Mouse (Mus musculus): ENCODE data around the gene Zbtb42.

The Zbtb42 gene

DNA sequence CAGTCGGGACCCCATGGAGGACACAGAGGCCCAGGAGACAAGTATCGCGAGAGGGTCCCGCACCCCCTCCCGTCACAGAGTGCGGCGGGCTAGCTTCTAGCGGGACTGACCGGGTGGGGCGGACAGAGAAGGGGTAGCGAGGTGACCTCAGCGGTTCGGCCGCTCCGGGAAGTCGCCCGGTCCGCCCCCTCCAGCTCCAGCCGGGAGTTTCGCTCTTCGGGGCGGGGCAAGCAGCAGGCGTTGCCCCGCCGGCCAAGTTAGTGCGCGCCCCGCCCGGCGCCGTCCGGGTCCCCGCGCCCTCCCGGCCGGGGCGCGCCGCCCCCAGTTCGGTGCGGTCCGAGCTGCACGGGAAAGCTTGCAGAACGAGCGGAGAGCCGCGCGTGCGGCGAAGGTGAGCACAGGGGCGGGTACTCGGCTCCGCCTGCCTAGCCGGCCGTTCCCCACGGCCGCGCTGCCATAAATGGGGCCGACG is at the start of gene Zbtb42:
Gene Zbtb42 (plus strand): TSS at position 274 of the 472 bp plus-strand sequence.
- peak; percentile 85 to 90 for DNase-seq

DNA sequence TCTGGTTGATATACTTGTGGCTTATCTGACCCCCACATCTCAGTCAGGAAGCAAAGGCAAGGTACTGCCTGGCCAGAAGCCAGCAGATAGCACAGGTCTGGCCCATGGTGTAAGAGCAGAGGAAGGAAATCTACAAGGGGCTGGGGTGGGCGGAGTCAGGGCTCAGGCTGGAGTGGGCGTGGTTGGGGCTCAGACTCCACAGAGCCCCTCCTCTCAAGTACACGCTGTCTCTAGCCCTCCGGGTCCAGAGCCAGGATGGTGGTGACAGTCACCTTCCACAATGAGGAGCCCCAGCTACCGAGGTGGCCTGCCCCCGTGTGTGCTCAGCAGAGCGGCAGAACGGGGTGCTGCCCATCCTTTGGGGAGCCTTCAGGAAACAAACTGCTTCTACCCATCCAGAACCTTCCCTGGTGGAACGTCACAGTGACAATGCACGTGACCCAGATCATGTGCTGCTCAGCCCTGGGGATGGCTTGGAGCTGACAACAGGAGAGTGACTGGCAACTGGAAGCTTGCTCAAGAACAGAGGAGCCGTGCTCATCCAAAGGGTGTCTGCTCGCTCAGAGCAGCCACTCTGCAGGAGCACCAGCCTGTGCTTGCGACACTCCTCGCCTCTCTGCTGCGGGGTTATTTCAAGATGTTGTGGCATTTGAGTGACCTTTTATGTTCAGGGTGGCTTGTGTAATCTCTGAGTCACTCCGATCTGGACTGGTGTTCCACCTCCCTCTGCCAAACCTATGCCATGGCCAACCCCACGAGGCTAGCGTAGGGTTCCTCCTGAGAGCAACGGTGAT is 49.5 kb upstream of the Zbtb42 start:
- DNase-seq = peak; percentile 84 to 85

DNA sequence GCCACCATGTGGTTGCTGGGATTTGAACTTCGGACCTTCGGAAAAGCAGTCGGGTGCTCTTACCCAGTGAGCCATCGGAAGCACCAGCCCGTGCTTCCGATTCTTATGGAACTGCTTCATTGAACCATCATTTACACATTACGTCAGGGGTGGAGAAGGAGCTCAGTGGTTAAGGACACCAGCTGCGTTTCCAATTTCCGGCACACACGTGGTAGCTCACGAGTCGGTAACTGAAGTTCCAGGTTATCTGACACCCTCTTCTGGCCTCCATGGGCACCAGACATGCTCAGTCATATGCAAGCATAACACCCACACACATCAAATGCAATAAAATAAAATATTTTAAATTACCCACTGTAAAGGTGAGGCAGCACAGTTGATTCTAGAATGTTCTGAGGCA is 48.6 kb upstream of the Zbtb42 start:
- no peak for DNase-seq

DNA sequence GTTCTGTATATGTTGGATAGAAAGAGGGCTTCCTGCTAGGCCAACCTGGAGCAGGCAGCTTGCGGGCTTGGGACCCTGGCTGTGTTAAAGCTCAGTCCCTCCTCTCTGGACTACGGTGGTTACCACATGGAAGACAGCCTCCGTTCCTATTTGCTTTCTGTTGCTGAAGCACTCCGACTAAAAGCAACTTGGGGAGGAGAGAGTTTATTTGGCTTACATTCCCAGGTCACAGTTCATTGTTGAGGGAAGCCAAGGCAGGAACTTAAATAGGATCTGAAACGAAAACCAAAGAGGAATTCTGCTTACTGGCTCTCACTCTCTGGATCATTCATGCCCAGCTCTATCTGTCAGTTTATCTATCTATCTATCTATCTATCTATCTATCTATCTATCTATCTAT is 47.8 kb upstream of the Zbtb42 start:
- DNase-seq = no peak

DNA sequence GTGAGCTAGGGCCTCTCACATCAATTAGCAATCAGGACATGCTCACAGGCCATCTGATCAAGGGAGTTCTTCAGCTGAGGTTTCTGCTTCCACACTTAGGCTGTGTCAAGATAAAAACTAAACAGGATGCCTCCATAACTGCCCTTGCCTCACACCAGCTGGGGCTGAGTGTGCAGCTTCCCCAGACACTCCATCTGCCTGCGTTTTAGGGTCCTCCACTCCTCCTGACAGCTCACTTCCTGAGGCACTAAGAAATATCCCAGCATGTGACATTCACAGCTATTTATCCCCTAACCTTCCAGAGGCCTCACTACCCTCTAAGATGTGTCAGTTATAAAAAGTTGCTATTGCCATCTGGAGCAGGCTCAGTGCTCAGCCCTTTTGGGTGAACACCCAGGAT is 47.2 kb upstream of the Zbtb42 start:
- DNase-seq = no peak

DNA sequence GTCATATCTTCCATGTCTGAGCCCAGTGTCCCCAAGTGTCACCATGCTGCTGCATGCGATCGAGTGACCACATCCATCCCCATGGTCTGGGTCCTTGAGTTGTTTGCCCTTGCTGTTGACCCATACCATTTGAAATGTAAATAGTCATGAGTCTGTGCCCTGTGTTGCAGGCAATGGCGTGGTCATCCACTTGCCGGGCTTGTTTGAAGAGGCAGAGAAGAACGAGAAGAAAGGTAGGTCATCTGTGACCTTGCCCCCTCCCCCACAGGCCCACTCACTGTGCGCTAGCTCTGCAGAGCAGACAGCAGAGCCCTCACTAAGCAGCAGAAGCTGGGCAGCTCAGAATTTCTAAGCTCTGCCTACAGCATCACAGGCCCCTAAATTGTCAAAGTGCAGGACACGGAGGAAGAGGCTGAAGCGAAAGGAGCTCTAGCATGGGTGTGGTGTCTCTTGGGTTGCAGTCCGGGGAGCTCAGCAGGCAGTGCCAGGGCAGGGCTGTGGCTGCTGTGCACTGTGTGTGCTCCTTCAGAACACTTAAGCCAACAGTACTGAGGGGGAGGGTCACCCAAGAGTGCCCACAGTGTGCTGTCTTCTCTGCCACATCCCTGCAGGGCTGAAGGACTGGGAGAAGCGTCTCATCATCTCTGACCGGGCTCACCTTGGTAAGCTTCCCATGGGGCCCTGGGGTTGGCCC is 46.4 kb upstream of the Zbtb42 start:
- DNase-seq = peak in 1 of 2 experiments; percentile 54

DNA sequence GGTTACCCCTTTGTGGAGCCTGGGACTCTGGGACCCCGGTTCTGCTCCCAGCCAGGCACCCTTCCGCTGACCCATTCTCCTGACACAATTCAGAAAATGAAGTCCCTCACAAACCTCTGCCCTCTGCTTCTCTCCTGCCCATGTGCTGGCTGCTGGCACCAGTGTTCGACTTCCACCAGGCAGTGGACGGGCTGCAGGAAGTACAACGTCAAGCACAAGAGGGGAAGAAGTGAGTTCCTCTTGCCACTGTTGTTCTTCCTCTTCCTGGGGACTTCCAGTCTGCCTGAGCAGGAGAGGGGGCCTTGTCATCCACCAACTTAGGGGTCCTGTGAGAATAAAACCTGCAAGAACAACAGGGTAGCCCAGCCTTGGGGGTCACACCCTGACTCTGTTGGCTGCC is 45.7 kb upstream of the Zbtb42 start:
- DNase-seq = peak; percentile 54 to 55

DNA sequence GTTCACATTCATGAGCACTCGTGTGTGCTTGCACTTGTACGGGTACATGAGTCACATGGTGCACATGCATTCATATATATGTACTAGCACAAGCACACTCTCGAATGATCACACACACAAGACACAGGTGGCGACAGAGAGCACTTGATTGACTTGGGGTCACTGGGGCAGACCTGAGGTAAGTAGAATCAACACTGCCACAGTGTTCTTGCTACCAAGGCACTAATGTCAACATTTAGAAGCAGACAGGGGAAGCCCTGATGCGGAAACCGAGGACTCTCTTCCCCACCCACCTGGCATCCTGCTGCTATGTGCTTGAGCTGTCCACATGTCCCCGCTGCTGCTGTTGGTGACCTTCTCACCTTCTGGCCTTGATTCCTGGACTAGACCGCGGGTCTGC is 44.9 kb upstream of the Zbtb42 start:
- peak in 1 of 2 experiments; percentile 38 for DNase-seq

DNA sequence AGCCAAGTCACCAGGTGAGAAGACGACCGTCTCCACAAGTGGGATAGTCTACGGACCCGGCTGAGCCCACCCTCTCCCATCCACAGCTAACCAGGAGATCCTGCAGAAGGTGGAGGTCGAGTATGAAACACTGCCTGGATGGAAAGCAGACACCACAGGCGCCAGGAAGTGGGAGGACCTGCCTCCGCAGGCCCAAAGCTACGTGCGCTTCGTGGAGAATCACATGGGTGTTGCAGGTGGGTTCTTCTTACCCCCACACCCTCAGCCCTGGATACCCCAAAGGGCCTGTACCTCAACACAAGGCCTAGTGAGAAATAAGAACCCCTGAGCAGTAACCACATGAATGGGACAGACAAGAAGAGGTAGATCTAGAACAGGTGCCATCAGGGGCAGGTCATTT is 39.1 kb upstream of the Zbtb42 start:
- DNase-seq = no peak

DNA sequence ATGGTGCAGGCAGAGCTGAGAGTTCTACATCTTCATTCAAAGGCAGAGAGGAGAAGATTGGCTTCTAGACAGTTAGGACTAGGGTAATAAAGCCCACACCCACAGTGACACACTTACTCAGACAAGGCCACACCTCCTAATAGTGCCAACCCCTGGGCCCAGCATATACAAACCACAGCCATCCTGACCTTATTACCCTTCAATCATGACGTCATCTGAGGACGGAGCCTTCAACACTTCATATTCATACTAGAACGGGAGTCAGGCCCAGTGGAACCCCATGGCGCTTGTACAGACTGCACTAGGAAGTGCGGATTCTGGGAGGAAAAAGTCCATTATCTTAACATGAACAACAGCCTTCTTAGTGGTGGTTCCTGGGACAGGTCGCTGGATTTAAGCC is 35.5 kb upstream of the Zbtb42 start:
- no peak for DNase-seq

DNA sequence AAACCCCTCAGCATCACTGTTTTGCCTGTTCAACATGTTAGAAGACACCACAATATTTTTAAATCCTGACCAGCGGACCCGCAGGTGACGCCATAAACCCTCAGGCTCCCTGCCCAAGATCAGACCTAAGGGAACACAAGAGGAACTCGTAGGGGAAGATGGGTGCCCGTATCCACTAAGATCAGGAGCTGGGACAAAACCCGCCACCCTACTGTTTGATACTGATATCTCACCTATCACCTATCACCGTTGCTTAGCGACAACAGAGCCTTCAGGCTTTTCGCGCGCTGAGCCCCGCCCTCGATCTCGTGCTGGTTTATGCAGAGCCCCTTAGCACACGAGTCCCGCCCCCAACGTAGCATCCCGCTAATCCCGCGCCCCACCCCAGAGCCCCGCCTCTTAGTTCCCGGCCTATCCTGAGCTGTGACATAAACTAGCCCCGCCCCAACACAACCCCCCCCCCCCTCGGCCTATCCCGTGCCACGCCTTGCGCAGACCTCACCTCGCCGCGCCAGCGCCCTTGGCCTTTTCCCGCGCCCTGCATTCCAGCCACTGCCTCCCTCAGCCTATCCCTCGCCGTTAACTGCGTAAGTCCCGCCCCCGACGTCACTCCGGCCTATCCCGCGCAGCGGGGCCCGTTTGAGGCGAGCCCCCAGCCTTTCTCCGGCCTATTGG is 34.3 kb upstream of the Zbtb42 start, which contains the start of gene Siva1:
Gene Siva1 (plus strand): TSS at position 500 of the 675 bp plus-strand sequence.
- DNase-seq = peak; percentile 99 to 100

DNA sequence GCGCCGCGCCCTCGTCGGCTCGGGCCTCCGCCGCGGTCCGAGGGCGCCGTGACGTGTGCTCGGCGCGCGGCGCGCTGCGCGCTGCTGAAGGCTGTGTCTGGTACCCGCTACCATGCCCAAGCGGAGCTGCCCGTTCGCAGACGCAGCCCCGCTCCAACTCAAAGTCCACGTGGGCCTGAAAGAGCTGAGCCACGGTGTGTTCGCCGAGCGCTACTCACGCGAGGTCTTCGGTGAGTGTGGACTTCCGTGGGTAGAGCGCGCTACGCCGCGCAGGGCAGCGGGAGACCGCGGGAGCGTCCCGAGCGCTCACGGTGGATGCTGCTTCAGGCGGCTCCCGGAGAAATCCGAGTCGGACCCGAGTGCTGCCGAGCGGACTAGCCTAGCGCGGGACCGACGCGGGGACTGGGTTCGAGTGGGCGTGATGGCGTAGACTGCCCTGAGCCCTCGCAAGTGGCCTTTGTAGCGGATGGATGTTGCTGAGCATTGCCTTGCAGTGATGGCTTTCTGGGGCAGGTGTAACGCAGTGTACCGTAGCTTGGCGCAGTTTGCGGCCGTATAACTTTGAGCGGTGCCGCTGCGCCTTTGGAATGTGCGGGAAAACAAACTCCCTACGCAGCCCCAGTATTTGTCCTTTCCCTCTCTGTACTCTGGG is 33.6 kb upstream of the Zbtb42 start:
- peak; percentile 53 to 58 for DNase-seq

DNA sequence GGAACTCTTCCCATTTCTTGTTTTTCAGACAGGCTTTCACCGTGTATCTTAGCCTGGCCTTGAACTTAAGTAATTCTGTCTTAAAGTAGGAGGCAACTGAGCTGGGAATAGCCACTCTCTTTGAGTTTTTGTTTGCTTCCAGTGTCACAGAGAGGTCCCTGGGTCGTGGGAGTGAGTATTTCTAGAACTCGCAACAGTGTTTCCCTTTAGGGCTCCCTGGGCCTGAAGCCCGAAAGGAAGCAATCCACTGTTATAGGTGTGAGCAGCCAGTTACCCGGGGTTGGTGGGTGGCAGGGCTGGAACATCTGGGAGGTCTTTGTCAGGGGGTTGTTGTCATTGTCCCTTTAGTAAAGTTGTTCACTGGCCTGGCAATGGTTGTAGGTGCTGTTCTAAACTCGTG is 32.5 kb upstream of the Zbtb42 start:
- no peak for DNase-seq

DNA sequence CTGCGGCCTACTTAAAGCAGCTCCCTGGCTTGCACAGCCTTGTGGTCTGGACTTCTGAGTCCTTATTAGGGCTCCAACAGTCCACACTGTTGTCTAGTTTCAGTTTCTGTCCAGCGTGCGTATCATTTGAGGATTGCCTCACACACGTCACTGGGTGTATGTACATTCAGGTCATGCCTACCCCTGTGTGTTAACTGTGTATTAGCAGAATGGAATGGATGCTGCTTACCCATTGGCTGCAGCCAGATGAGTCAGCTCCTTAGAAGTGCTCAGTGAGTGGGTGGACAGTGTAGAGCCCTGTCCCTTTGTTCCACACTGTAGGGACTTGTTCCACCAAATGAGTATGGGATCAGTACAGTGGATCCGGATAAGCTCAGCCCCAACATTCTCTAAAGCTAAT is 30.5 kb upstream of the Zbtb42 start:
- no peak for DNase-seq

DNA sequence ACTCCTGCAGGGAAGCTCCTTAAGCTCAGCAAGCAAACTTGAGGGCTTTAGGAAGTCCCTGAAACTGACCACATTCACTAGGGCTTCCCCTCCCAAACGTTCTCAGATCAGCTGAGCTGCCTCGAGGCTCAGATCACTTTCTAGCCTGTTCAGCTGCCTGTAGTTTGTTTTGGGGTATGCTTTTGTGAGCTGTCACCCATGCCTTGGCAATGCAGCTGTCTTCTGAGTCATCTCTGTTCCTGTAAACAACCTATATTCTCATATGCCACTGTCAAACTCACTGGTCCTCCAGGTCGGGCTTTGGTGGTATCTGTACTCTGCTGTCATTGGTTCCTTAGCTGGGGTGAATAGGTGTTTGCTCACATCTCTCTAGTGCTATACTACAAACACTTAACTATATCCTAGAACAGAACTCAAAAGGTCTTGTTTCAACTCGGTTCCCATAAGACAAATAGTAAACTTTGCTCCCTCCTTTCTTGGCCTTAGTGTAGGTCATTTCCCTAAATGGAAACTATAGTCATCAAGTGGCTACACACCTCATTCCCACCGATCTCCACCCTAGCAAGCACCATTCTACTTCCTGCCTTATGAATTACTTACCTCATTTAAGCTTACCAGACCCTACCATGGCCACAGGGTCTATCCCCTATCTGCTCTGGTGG is 26.7 kb upstream of the Zbtb42 start:
- no peak for DNase-seq

DNA sequence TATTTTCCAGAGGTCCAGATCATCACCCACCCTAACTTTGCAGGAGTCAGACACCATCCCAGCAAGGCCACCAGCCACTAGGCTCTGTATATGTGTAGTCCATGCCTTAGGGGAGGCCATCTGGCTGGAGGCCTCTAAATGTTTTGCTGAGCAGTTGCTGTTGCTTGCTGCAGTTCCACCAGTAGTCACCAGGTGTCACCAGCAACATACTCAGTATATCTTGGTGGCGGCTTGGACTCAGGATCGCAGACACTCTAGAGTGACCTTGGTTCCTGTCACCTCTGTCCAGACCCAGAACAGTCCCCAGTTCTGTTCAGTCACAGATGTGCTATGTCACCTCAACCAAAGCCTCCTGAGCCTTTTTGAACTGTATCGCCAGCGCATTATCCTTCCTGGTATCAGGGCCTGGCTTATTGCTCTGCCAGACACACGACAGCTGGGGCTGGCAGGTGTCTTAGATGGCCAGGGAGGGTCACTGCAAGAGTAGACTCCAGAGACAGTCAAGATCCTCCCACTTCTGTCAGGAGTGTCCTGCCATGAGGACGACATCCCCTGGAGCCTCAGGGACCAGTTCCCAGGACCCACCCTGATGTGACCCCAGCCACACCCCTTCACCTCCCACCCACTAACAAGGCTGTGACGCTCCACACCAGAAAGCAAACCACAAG is 25.3 kb upstream of the Zbtb42 start:
- DNase-seq = peak; percentile 84 to 90

DNA sequence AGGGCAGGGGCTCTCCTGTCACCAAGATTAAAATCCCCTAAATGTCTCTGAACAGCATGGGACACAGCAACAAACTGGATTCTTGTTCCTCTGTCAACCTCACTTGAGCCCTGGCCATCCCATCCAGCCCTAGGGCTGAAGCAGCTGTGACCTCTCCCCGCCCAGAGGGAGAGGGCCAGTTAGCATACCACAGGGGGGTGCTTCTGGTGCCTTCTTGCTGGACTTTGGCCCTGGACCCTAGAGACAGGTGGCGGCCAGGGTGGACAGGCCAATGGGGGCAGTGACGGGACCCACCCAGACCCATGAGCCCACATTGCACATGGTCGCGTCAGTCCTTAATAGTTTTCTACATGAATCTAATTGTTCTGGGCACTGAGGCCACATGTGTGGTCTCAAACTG is 24.6 kb upstream of the Zbtb42 start:
- no peak for DNase-seq

DNA sequence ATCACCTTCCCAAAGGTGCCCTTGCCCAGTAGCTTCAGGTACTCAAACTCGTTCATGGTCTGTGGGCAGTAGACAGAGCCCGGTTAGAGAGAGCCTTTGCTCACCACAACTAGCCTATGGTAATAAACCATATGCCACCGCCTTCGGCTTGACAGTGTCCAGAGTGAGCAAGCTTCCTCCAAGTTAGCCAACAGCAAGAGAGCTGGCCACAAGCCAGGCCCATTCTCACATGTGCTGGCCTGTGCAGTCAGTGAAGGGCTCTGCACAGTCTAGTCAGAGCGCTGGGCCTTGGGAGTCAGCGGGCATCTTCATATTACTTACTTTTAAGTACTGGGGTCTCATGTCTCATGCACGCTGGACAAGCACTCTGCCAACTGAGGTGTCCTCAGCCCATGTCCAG is 20.0 kb upstream of the Zbtb42 start:
- DNase-seq = peak in 1 of 2 experiments; percentile 63

DNA sequence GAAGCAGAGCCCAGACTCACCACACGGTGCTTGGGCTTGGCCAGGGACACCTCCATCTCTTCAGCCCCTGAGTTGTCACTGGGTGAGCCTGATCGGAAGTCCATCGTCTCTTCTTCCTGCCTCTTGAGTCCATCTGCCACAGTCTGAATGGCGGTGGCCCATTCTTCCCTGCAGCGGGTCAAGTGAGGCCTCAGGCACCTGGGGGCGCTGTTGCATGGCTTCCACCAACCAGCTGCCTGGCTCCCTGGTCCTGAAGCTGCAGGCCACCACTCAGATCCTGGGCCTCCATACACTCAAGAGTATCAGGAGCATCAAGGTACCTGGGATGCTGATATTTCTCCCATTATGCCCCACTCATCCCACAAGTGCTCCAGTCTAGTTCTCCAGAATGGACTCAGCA is 19.5 kb upstream of the Zbtb42 start:
- peak; percentile 80 to 85 for DNase-seq

DNA sequence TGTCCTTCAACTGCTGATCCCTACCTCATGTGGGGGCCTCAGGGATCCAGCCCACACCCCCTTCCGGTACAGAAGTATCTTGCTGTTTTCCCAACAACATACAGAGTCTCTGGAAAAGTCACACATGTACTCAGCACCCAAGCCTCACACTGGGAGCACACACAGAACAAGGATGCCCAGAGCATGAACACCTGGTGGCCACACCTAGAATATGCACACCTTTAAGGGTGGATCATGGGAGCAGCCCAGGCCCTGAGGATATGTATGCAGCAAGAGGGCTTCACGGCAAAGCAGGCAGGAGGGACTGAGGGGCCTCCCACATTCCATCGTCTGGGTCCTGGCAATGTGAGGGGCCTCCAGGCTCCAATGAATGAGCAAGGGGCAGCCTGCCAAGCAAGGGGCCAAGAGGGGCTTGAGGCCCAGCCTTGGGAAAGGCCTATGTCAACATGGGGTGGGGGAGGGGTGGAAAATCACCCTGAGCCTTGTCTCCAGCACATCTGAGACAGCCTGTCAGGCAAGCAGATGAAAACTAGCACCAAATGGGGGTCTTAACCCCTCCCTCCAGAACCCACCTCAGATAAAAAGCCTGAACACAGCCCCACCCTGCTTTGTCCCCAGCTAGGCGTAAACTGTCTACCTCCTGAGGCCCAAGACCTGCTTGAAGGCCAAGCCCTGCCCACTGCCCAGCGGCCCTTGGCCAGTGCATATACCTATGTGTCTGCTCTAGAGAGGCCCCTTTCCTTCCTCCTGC is 17.9 kb upstream of the Zbtb42 start:
- peak; percentile 82 to 92 for DNase-seq

DNA sequence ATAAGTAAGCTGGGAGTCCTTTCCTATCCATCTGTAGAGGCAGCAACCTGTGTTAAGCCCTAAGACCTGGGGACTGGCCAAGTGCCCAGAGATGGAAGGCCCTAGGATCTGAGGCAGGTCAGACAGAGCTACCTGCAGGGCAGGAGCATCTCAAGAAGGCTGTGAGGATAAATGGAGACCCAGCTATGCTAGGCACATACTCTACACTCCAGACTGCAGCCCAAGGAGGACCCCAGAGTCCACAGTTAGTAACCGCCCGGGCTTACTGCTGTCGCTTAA is 17.4 kb upstream of the Zbtb42 start:
- no peak for DNase-seq

Data from lung, postnatal 4 days (tissue).